Mouse (Mus musculus) myocyte (in vitro differentiated cells): Measurements from ENCODE around the gene Gpatch1. TPM values are rescaled to one million over a fixed set of nuclear protein-coding genes. Genes with fewer than 3 reads are reported as not detected.
"Not testable (repeated sequence)": the region's sequence is repeated elsewhere in the genome, so short reads cannot be mapped to it uniquely, and the experiment has no call there.

Experiments
- H3K27me3 ChIP-seq: one replicate; pipeline ENCODE4 v1.6.1; 2011; ENCODE audit not compliant: control insufficient read depth, insufficient read depth, insufficient read length
- H3K36me3 ChIP-seq: one replicate; pipeline ENCODE4 v1.6.1; 2011; ENCODE audit not compliant: control insufficient read depth, insufficient read depth
- H3K4me2 ChIP-seq: one replicate; pipeline ENCODE4 v1.6.1; 2011; ENCODE audit warnings: low read depth, control low read depth
- H3K4me3 ChIP-seq: one replicate; pipeline ENCODE4 v1.5.1; 2011; ENCODE audit warnings: mild to moderate bottlenecking, control low read depth, moderate library complexity
- H3K79me2 ChIP-seq: one replicate; pipeline ENCODE4 v1.6.1; 2011; ENCODE audit not compliant: control insufficient read depth, insufficient read depth
- H3ac ChIP-seq: one replicate; pipeline ENCODE4 v1.6.1; 2011; ENCODE audit not compliant: control insufficient read depth, insufficient read length
- CEBPB ChIP-seq: IDR thresholded peaks from 2 replicates; pipeline ENCODE4 v1.6.1; 2011; ENCODE audit warnings: mild to moderate bottlenecking, moderate library complexity; ENCODE audit not compliant: poor library complexity, insufficient read depth, severe bottlenecking
- E2F4 ChIP-seq: IDR thresholded peaks from one replicate; pipeline ENCODE4 v1.6.1; 2011; ENCODE audit warnings: mild to moderate bottlenecking, control low read depth, moderate library complexity; ENCODE audit not compliant: insufficient read depth
- MAX ChIP-seq: IDR thresholded peaks from one replicate; pipeline ENCODE4 v1.6.1; 2011; ENCODE audit warnings: low read depth, mild to moderate bottlenecking, control low read depth
- MYOD1 ChIP-seq, 3 experiments: IDR thresholded peaks; one replicate each; pipeline ENCODE4 v1.6.1; 2011; ENCODE audit warnings: control low read depth in 2 of 3, low read depth in 2 of 3, mild to moderate bottlenecking in 2 of 3, moderate library complexity in 1 of 3; ENCODE audit not compliant: insufficient read length in 2 of 3, control insufficient read depth in 1 of 3
- MYOG ChIP-seq, 3 experiments: IDR thresholded peaks; one replicate each; pipeline ENCODE4 v1.6.1; 2011; ENCODE audit warnings: control low read depth in 2 of 3, low read depth in 2 of 3, mild to moderate bottlenecking in 2 of 3; ENCODE audit not compliant: insufficient read length in 2 of 3, control insufficient read depth in 1 of 3, insufficient read depth in 1 of 3
- POLR2A ChIP-seq: IDR thresholded peaks from one replicate; pipeline ENCODE4 v1.6.1; 2011; ENCODE audit warnings: low read depth, mild to moderate bottlenecking, control low read depth, moderate library complexity; ENCODE audit not compliant: insufficient read length
- POLR2AphosphoS2 ChIP-seq: IDR thresholded peaks from one replicate; pipeline ENCODE4 v1.6.1; 2011; ENCODE audit warnings: low read depth, control low read depth; ENCODE audit not compliant: insufficient read length
- REST ChIP-seq: IDR thresholded peaks from one replicate; pipeline ENCODE4 v1.6.1; 2011; ENCODE audit warnings: mild to moderate bottlenecking, control low read depth, moderate library complexity; ENCODE audit not compliant: insufficient read depth, insufficient read length
- SRF ChIP-seq: IDR thresholded peaks from one replicate; pipeline ENCODE4 v1.6.1; 2011; ENCODE audit warnings: low read depth; ENCODE audit not compliant: control insufficient read depth, insufficient read length
- TCF12 ChIP-seq: IDR thresholded peaks from one replicate; pipeline ENCODE4 v1.6.1; 2011; ENCODE audit warnings: mild to moderate bottlenecking, control low read depth; ENCODE audit not compliant: poor library complexity, insufficient read depth, severe bottlenecking
- TCF3 ChIP-seq: IDR thresholded peaks from one replicate; pipeline ENCODE4 v1.6.1; 2011; ENCODE audit warnings: low read depth, control low read depth; ENCODE audit not compliant: insufficient read length
- USF1 ChIP-seq: IDR thresholded peaks from one replicate; pipeline ENCODE4 v1.6.1; 2011; ENCODE audit warnings: low read depth, mild to moderate bottlenecking, control low read depth, moderate library complexity
- polyA plus RNA-seq: library from polyadenylated mRNA; unstranded; fragments of >200 nt; fragmentation: generic; extraction: Trizol; gene quantifications from one replicate; pipeline ENCODE4 v1.2.1, GENCODE M21; 2012; ENCODE audit warnings: missing spikeins

Gene Gpatch1
- polyA plus RNA-seq, 1 experiment = 4.8 TPM

DNA sequence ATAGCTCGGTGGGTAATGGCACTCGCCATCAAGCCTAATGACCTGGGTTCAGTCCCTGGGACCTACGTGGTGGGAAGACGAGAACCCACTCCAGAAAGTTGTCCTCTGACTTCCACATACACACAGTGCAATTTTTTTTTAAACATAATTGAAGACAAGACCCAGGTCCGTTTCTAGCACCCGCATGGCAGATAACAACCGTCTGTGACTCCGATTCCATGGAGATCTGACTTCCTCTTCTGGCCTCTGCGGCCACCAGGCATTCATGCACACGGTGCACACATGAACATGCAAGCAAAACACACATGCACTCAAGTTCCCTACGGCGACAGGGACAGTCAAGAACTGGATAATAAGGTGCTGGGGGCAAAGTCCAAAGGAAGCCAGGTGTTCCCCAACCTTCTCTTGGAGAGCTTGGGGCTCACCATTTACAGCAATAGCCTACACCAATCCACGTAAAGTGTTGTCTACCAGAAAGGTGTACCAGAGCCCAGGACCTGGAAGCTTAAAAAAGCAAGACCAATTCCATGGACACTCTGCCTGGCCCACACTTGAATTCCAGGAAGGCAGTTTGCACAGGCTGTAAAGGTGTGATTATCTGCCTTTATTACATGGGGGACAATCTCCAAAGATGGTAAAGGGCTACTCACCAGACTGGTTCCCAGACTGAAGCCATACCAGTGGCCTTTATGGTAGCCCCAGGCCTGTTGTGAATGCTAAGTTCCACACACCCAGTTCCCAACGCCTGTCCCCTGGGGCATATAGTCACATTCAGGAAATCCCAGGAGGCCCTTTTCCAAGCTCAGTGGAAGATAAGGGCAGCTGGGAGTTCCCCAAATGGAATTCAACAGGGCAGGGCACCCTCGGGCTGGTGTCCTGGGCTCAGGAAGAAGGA lies 54.4 kb downstream of the Gpatch1 start:
- H3K4me3 ChIP-seq = no peak overlapping the region
- no peaks in the 10 kb centered on the region for H3K36me3 ChIP-seq
- no peak overlapping the region for H3K4me2 ChIP-seq
- no peak overlapping the region for H3ac ChIP-seq
- TF ChIP-seq POLR2AphosphoS2 = no peak
- no peak for TF ChIP-seq MYOD1 (IDR thresholded peaks at IDR 0.05; ENCODE audit: control insufficient read depth in 1 of 3, insufficient read length in 2 of 3, low read depth in 2 of 3)
- no peak for TF ChIP-seq USF1
- no peak for TF ChIP-seq CEBPB
- no peak for TF ChIP-seq REST
- no peak for TF ChIP-seq SRF
- TF ChIP-seq MAX = no peak
- no peak for TF ChIP-seq POLR2A
- no peak for TF ChIP-seq TCF12
- no peak for TF ChIP-seq TCF3
- TF ChIP-seq E2F4 = no peak
- no peak for TF ChIP-seq MYOG (IDR thresholded peaks at IDR 0.05; ENCODE audit: control insufficient read depth in 1 of 3, insufficient read depth in 1 of 3, insufficient read length in 2 of 3, low read depth in 2 of 3)
- H3K79me2 ChIP-seq = no peaks in the 10 kb centered on the region
- H3K27me3 ChIP-seq = peaks cover 16% of the 10 kb centered on the region

DNA sequence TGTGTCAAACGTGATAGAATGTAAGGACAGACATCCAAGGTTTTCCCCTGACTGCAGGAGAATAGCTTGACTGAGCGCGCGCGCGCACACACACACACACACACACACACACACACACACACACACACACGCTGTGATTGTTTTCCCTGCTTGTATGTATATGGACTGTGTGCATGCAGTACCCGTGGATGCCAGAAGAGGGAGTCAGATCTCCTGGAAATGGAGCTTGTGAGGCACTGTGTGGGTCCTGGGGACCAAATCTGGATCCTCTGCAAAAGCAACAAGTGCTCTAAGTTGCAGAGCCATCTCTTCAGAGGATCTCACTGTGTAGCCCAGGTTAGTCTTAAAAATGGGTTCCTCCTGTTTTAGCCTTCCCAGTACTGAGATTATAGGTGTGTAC lies 58.9 kb downstream of the Gpatch1 start:
- no peak overlapping the region for H3K4me3 ChIP-seq
- no peak overlapping the region for H3K4me2 ChIP-seq
- no peak overlapping the region for H3ac ChIP-seq
- H3K36me3 ChIP-seq = no peaks in the 10 kb centered on the region
- no peaks in the 10 kb centered on the region for H3K79me2 ChIP-seq
- peaks cover 16% of the 10 kb centered on the region for H3K27me3 ChIP-seq
- TF ChIP-seq POLR2AphosphoS2 (no peak), MYOD1 (IDR thresholded peaks at IDR 0.05; ENCODE audit: control insufficient read depth in 1 of 3, insufficient read length in 2 of 3, low read depth in 2 of 3) (no peak), MYOG (IDR thresholded peaks at IDR 0.05; ENCODE audit: control insufficient read depth in 1 of 3, insufficient read depth in 1 of 3, insufficient read length in 2 of 3, low read depth in 2 of 3) (no peak), MAX (no peak), SRF (no peak), E2F4 (no peak), POLR2A (no peak), TCF12 (no peak), CEBPB (no peak), USF1 (no peak), REST (no peak), TCF3 (no peak)

DNA sequence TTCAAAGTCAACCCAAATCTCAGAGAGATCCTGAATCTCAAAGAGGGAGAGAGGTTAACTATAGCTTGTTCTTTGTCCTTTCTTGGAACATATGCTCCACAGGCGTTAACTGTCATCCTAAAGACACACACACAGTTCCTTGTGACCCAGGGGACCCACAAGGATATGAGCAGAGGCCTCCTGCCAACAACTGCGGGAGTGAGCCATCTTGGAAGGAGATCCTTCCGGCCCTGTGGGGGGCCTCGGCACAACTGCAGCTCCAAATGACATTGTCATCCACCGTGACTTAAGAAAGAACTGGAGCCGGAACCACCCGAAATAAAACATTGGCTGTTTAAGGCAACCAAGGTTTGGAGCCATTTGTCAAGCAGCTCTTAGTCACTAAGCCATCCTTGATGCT lies 59.9 kb downstream of the Gpatch1 start:
- no peak overlapping the region for H3K4me3 ChIP-seq
- H3K36me3 ChIP-seq = no peaks in the 10 kb centered on the region

DNA sequence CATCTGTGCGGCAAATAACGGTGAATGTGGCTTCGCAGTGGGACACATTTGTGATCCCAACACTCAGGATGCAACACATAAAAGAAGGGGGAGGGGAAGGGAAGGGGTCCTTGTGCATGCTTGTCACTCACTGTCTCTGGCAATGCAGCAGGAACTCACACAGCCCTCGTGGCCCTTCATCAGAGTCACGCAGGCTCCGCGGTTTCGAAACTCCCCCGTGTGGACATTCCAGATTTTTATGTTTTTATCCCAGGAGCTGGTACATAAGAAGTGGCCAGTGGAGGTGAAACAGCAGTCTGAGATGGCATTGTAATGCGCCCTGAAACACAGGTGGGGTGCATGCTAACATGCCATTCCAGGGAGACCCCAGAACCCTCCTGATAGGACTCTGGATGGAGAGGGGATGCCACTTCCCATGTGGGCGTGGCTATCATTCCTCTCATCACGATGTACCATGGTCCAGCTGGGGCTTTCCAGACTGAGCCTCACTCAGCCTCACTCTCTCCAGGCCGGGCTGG lies 66.1 kb downstream of the Gpatch1 start:
- Histone ChIP-seq H3K4me2 (peak overlapping the region; percentile 18), H3K4me3 (no peak overlapping the region), H3K36me3 (no peaks in the 10 kb centered on the region), H3K79me2 (no peaks in the 10 kb centered on the region), H3K27me3 (peaks cover 12% of the 10 kb centered on the region), H3ac (no peak overlapping the region)
- TF ChIP-seq MYOG (IDR thresholded peaks at IDR 0.05; ENCODE audit: control insufficient read depth in 1 of 3, insufficient read depth in 1 of 3, insufficient read length in 2 of 3, low read depth in 2 of 3) = no peak
- TF ChIP-seq CEBPB = no peak
- no peak for TF ChIP-seq USF1
- no peak for TF ChIP-seq TCF3
- TF ChIP-seq TCF12 = no peak
- no peak for TF ChIP-seq POLR2AphosphoS2
- TF ChIP-seq E2F4 = no peak
- no peak for TF ChIP-seq REST
- no peak for TF ChIP-seq POLR2A
- no peak for TF ChIP-seq SRF
- TF ChIP-seq MYOD1 (IDR thresholded peaks at IDR 0.05; ENCODE audit: control insufficient read depth in 1 of 3, insufficient read length in 2 of 3, low read depth in 2 of 3) = no peak
- no peak for TF ChIP-seq MAX

More for the DNA sequence above, 59.9 kb downstream of the Gpatch1 start:
- H3K79me2 ChIP-seq = no peaks in the 10 kb centered on the region
- H3ac ChIP-seq = no peak overlapping the region
- H3K4me2 ChIP-seq = no peak overlapping the region
- TF ChIP-seq POLR2AphosphoS2 (no peak), MYOG (IDR thresholded peaks at IDR 0.05; ENCODE audit: control insufficient read depth in 1 of 3, insufficient read depth in 1 of 3, insufficient read length in 2 of 3, low read depth in 2 of 3) (no peak), SRF (no peak), POLR2A (no peak), TCF3 (no peak), TCF12 (no peak), USF1 (no peak), REST (no peak), CEBPB (no peak), E2F4 (no peak), MYOD1 (IDR thresholded peaks at IDR 0.05; ENCODE audit: control insufficient read depth in 1 of 3, insufficient read length in 2 of 3, low read depth in 2 of 3) (no peak), MAX (no peak)
- peaks cover 16% of the 10 kb centered on the region for H3K27me3 ChIP-seq

DNA sequence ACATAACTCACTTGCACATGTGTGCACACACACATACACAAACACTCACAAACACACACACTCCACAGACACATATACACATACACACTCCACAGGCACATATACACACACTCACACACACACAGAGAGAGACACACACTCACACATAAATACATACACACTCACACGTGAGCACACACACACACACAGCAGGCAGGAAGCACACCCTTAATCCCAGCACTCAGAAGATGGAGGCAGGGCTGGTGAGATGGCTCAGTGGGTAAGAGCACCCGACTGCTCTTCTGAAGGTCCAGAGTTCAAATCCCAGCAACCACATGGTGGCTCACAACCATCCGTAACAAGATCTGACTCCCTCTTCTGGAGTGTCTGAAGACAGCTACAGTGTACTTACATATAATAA lies 80.3 kb downstream of the Gpatch1 start:
- not testable (repeated sequence) for H3K4me3 ChIP-seq, H3K36me3 ChIP-seq, H3ac ChIP-seq, H3K79me2 ChIP-seq, H3K4me2 ChIP-seq, H3K27me3 ChIP-seq
